Comparison of ENCODE assay signal across 27 mouse cellular contexts in genomic region chr2:132928999-132929398, GRCm38 (mm10). TPM values are rescaled to one million over a fixed set of nuclear protein-coding genes. Genes with fewer than 3 reads are reported as not detected.
DNase-seq lines count a peak whose midpoint lies in the region; ATAC-seq and TF ChIP-seq lines count a peak whose summit lies in the region.
"Had no signal": no experiment of that assay in that cellular context is flagged by ENCODE, and none has a peak within 500 bp of the region (broad histone marks: within the 10 kb centered on the region; RNA-seq: fewer than 3 reads in every experiment).

No protein-coding gene starts in this region.

- peak; percentile 84 for ATAC-seq in kidney, embryonic 16.5 days (ENCODE audit: low FRiP score, low TSS enrichment)
- ATAC-seq in intestine, embryonic 15.5 days, result peak; percentile 64
- ATAC-seq in stomach, postnatal 0 days (ENCODE audit: low FRiP score, low TSS enrichment), result no peak
- no peak for ATAC-seq in inflammation-experienced regulatory T-cells, adult 6 months
- ATAC-seq: activated CD4-positive, CD25-positive, alpha-beta regulatory T cell, adult 4 months; forebrain, embryonic 15.5 days had no signal

- H3K4me2 ChIP-seq in kidney, embryonic 16.5 days (replicated peaks; ENCODE audit: low read depth, low read length), result no peak overlapping the region
- no peak overlapping the region for H3K4me2 ChIP-seq in intestine, embryonic 15.5 days (replicated peaks)
- no peak overlapping the region for H3K4me2 ChIP-seq in stomach, postnatal 0 days (replicated peaks; ENCODE audit: low read depth)
- H3K4me2 ChIP-seq: embryonic facial prominence, embryonic 13.5 days; forebrain, embryonic 12.5 days; forebrain, embryonic 15.5 days; heart, embryonic 12.5 days; heart, embryonic 15.5 days had no signal

- 59% methylated on average over 2 of the region's 2 CpGs for WGBS in kidney, adult 2 months
- 75% methylated on average over 2 of the region's 2 CpGs for WGBS in kidney, embryonic 16.5 days
- 62% methylated on average over 2 of the region's 2 CpGs for WGBS in intestine, embryonic 15.5 days
- WGBS in stomach, postnatal 0 days, result 79% methylated on average over 2 of the region's 2 CpGs

- no peak overlapping the region for H3K4me3 ChIP-seq in kidney, adult 2 months (ENCODE audit: insufficient read depth, low read depth, low read length)
- H3K4me3 ChIP-seq in kidney, embryonic 16.5 days (ENCODE audit: low read length), result no peak overlapping the region
- no peak overlapping the region for H3K4me3 ChIP-seq in intestine, embryonic 15.5 days (replicated peaks)
- H3K4me3 ChIP-seq in stomach, postnatal 0 days (ENCODE audit: low read depth, low read length), result no peak overlapping the region
- H3K4me3 ChIP-seq: embryonic facial prominence, embryonic 10.5 days; embryonic facial prominence, embryonic 13.5 days; erythroblast, embryonic 14.5 days; forebrain, embryonic 12.5 days; forebrain, embryonic 15.5 days; heart, embryonic 12.5 days; heart, embryonic 15.5 days; hindbrain, embryonic 10.5 days had no signal

- H3K4me1 ChIP-seq in kidney, adult 2 months (ENCODE audit: control insufficient read depth, insufficient read depth, low read length), result peaks cover 14% of the 10 kb centered on the region
- H3K4me1 ChIP-seq in kidney, embryonic 16.5 days (ENCODE audit: insufficient read depth, low read length), result no peaks in the 10 kb centered on the region
- no peaks in the 10 kb centered on the region for H3K4me1 ChIP-seq in intestine, embryonic 15.5 days (replicated peaks)
- H3K4me1 ChIP-seq in stomach, postnatal 0 days (replicated peaks; ENCODE audit: control insufficient read depth, insufficient read depth), result no peaks in the 10 kb centered on the region
- H3K4me1 ChIP-seq: embryonic facial prominence, embryonic 10.5 days; embryonic facial prominence, embryonic 13.5 days; forebrain, embryonic 12.5 days; heart, embryonic 12.5 days; heart, embryonic 15.5 days; hindbrain, embryonic 10.5 days had no signal

- peak; percentile 38 for DNase-seq in kidney, adult 2 months
- no peak for DNase-seq in kidney, adult 11 months
- no peak for DNase-seq in kidney, postnatal 4 days
- peak; percentile 9 for DNase-seq in stomach, postnatal 0 days (ENCODE audit: low spot score)
- DNase-seq: adrenal gland, adult 8-10 months; adrenal gland, postnatal 25 days; cerebellum, adult 11-12 months; cerebellum, adult 8-10 months; cerebellum, postnatal 10 days; cerebellum, postnatal 36 days; embryo, embryonic 11 days; gastrocnemius, postnatal 25 days; heart, adult 18-20 months; heart, postnatal 10 days; heart, postnatal 36 days had no signal

- no peak overlapping the region for H3K27ac ChIP-seq in kidney, adult 2 months (ENCODE audit: insufficient read depth, low read depth, low read length)
- no peak overlapping the region for H3K27ac ChIP-seq in kidney, embryonic 16.5 days (ENCODE audit: low read length)
- H3K27ac ChIP-seq in intestine, embryonic 15.5 days, result no peak overlapping the region
- H3K27ac ChIP-seq in stomach, postnatal 0 days (replicated peaks), result no peak overlapping the region
- H3K27ac ChIP-seq: embryonic facial prominence, embryonic 10.5 days; embryonic facial prominence, embryonic 13.5 days; forebrain, embryonic 12.5 days; forebrain, embryonic 15.5 days; heart, embryonic 15.5 days; hindbrain, embryonic 10.5 days had no signal

- 0 out of 2 replicates have a peak, but pooled peaks cover 5% of the 10 kb centered on the region for H3K9me3 ChIP-seq in kidney, embryonic 16.5 days (ENCODE audit: low read length)
- no peaks in the 10 kb centered on the region for H3K9me3 ChIP-seq in intestine, embryonic 15.5 days
- no peaks in the 10 kb centered on the region for H3K9me3 ChIP-seq in stomach, postnatal 0 days (ENCODE audit: control insufficient read depth, low read length)
- H3K9me3 ChIP-seq: embryonic facial prominence, embryonic 10.5 days; embryonic facial prominence, embryonic 13.5 days; forebrain, embryonic 15.5 days; heart, embryonic 12.5 days; heart, embryonic 15.5 days; hindbrain, embryonic 10.5 days had no signal

- TF ChIP-seq POLR2A in kidney, adult 2 months (IDR thresholded peaks at IDR 0.05; ENCODE audit: low read depth, low read length), result no peak

- H3K9ac ChIP-seq in kidney, embryonic 16.5 days (replicated peaks; ENCODE audit: low read length), result no peak overlapping the region
- no peak overlapping the region for H3K9ac ChIP-seq in intestine, embryonic 15.5 days
- H3K9ac ChIP-seq in stomach, postnatal 0 days (ENCODE audit: low read length), result no peak overlapping the region
- H3K9ac ChIP-seq: embryonic facial prominence, embryonic 13.5 days; forebrain, embryonic 12.5 days; forebrain, embryonic 15.5 days; heart, embryonic 12.5 days; heart, embryonic 15.5 days had no signal

- no peaks in the 10 kb centered on the region for H3K36me3 ChIP-seq in kidney, adult 2 months (ENCODE audit: control insufficient read depth, insufficient read depth, low read length)
- no peaks in the 10 kb centered on the region for H3K36me3 ChIP-seq in kidney, embryonic 16.5 days (ENCODE audit: insufficient read depth, low read length)
- H3K36me3 ChIP-seq in intestine, embryonic 15.5 days, result no peaks in the 10 kb centered on the region
- no peaks in the 10 kb centered on the region for H3K36me3 ChIP-seq in stomach, postnatal 0 days (ENCODE audit: control insufficient read depth, insufficient read depth, low read length)
- H3K36me3 ChIP-seq: embryonic facial prominence, embryonic 10.5 days; embryonic facial prominence, embryonic 13.5 days; forebrain, embryonic 12.5 days; forebrain, embryonic 15.5 days; heart, embryonic 12.5 days; heart, embryonic 15.5 days; hindbrain, embryonic 10.5 days had no signal

- TF ChIP-seq EP300 in stomach, postnatal 0 days (optimal IDR thresholded peaks at IDR 0.05), result no peak

- H3K27me3 ChIP-seq in kidney, adult 2 months (replicated peaks; ENCODE audit: control insufficient read depth, insufficient read depth, low read length), result no peaks in the 10 kb centered on the region
- H3K27me3 ChIP-seq in kidney, embryonic 16.5 days (ENCODE audit: insufficient read depth, low read length), result no peaks in the 10 kb centered on the region
- H3K27me3 ChIP-seq in intestine, embryonic 15.5 days (replicated peaks), result no peaks in the 10 kb centered on the region
- H3K27me3 ChIP-seq in stomach, postnatal 0 days (ENCODE audit: control insufficient read depth, insufficient read depth, low read length), result no peaks in the 10 kb centered on the region
- H3K27me3 ChIP-seq: embryonic facial prominence, embryonic 13.5 days; forebrain, embryonic 12.5 days; forebrain, embryonic 15.5 days; heart, embryonic 12.5 days; heart, embryonic 15.5 days had no signal

- TF ChIP-seq CTCF in kidney, adult 2 months (conservative IDR thresholded peaks at IDR 0.05; ENCODE audit: insufficient read depth, insufficient read length, low read depth, low read length), result no peak
- TF ChIP-seq CTCF in stomach, postnatal 0 days (IDR thresholded peaks at IDR 0.05; ENCODE audit: low read depth), result no peak

RNA-seq across cellular contexts. Expression of gene Fermt1, which starts 16.7 kb away (rescaled TPM):
- 13.7 and 17.6 TPM in 2 replicates for polyA plus RNA-seq in kidney, adult 2 months (2012; rRNA removed)
- 13.7 and 15.8 TPM in 2 replicates for polyA plus RNA-seq in kidney, embryonic 16.5 days (2015; fragmentation: Nextera tagmentation; extraction: Ambion mirVana)
- 45.1 and 46.1 TPM in 2 replicates for polyA plus RNA-seq in intestine, embryonic 15.5 days (2015; fragmentation: Nextera tagmentation; extraction: Ambion mirVana)
- polyA plus RNA-seq in stomach, postnatal 0 days (2015; fragmentation: Nextera tagmentation; extraction: Ambion mirVana), result 56.4 and 62.8 TPM in 2 replicates
- polyA plus RNA-seq in inflammation-experienced regulatory T-cells, adult 6 months (2017; shearing (Covaris generic)), result under 1 TPM in 1 of 3 experiments, not detected in 2; 0.11 TPM
- polyA plus RNA-seq: activated CD4-positive, CD25-positive, alpha-beta regulatory T cell, adult 4 months; forebrain, embryonic 15.5 days; heart, embryonic 12.5 days had no signal

RNA-seq across cellular contexts. Expression of gene Lrrn4, which starts 48.3 kb away (rescaled TPM):
- 0.79 and 0.86 TPM in 2 replicates for polyA plus RNA-seq in kidney, adult 2 months (2012; rRNA removed)
- 1.0 and 1.7 TPM in 2 replicates for polyA plus RNA-seq in kidney, embryonic 16.5 days (2015; fragmentation: Nextera tagmentation; extraction: Ambion mirVana)
- 9.8 and 10.9 TPM in 2 replicates for polyA plus RNA-seq in intestine, embryonic 15.5 days (2015; fragmentation: Nextera tagmentation; extraction: Ambion mirVana)
- polyA plus RNA-seq in stomach, postnatal 0 days (2015; fragmentation: Nextera tagmentation; extraction: Ambion mirVana), result 5.9 and 8.5 TPM in 2 replicates
- polyA plus RNA-seq in inflammation-experienced regulatory T-cells, adult 6 months (2017; shearing (Covaris generic)), result under 1 TPM; 0.44 to 0.62 (median 0.50) TPM
- polyA plus RNA-seq: erythroblast, embryonic 14.5 days had no signal

Comparison
In these comparisons a context has a peak if more than half of its experiments do, and no peak if none do; other contexts are left out.
1. DNase-seq: peak in kidney, adult 2 months (single experiment) and stomach, postnatal 0 days (single experiment); none in kidney, adult 11 months (single experiment) and kidney, postnatal 4 days (0 of 2).
2. ATAC-seq: peak in kidney, embryonic 16.5 days (single experiment) and intestine, embryonic 15.5 days (single experiment); none in stomach, postnatal 0 days (single experiment) and inflammation-experienced regulatory T-cells, adult 6 months (single experiment).